Mouse (Mus musculus): Measurements from ENCODE around the gene Fto. TPM values are rescaled to one million over a fixed set of nuclear protein-coding genes. Genes with fewer than 3 reads are reported as not detected.

Fto gene
- total and polyA plus RNA-seq, 3 experiments: 8.4 to 43.2 (median 15.7) TPM

GRCm38 (mm10) chr8:91607091-91607490 lies 293.8 kb downstream of the Fto start:
- in situ Hi-C loops (cut with MboI; ENCODE audit: low pct_ligation_motif_present, low pct_unique_long_range_greater_than_20kb, low sequenced_read_pairs): no loop called here
- no peak overlapping the region for H3K27ac ChIP-seq (ENCODE audit: insufficient read depth, low read depth)
- no peaks in the 10 kb centered on the region for H3K4me1 ChIP-seq (ENCODE audit: control insufficient read depth in 1 of 2, insufficient read depth in 2 of 2)
- peaks cover 0 to 27% of the 10 kb centered on the region in 2 experiments for H3K36me3 ChIP-seq (replicated peaks in 1 of 2; ENCODE audit: control insufficient read depth in 1 of 2, insufficient read depth in 1 of 2, low read length in 1 of 2)
- no peaks in the 10 kb centered on the region for H3K27me3 ChIP-seq (replicated peaks)
- dilution Hi-C loops (cut with MboI; ENCODE audit: extremely low pct_ligation_motif_present, extremely low pct_unique_long_range_greater_than_20kb, low sequenced_read_pairs): no loop called here
- no peak overlapping the region for H3K4me2 ChIP-seq (ENCODE audit: insufficient read depth, low read depth, poor library complexity, severe bottlenecking)
- TF ChIP-seq HCFC1 (IDR thresholded peaks at IDR 0.05; ENCODE audit: low read depth, low read length) (no peak), USF1 (IDR thresholded peaks at IDR 0.05; ENCODE audit: low read depth, low read length) (no peak), POLR2AphosphoS2 (IDR thresholded peaks at IDR 0.05; ENCODE audit: low read depth, low read length) (no peak), PAX5 (IDR thresholded peaks at IDR 0.05; ENCODE audit: low read length) (no peak), TCF12 (IDR thresholded peaks at IDR 0.05; ENCODE audit: low read depth, low read length) (no peak), JUND (conservative IDR thresholded peaks at IDR 0.05; ENCODE audit: low read depth, low read length) (no peak), ELF1 (IDR thresholded peaks at IDR 0.05; ENCODE audit: low read depth, low read length) (no peak), BHLHE40 (IDR thresholded peaks at IDR 0.05; ENCODE audit: low read depth, low read length) (no peak), CHD2 (IDR thresholded peaks at IDR 0.05; ENCODE audit: low read length) (no peak), MAX (IDR thresholded peaks at IDR 0.05; ENCODE audit: low read length) (no peak), NRF1 (IDR thresholded peaks at IDR 0.05; ENCODE audit: low read depth, low read length) (no peak), ZMIZ1 (IDR thresholded peaks at IDR 0.05; ENCODE audit: low read depth, low read length) (no peak), CHD1 (IDR thresholded peaks at IDR 0.05; ENCODE audit: low read depth, low read length) (no peak)
- H3K79me2 ChIP-seq (replicated peaks; ENCODE audit: control insufficient read depth, extremely low read depth, insufficient read depth, poor library complexity, severe bottlenecking): no peaks in the 10 kb centered on the region
- H3K4me3 ChIP-seq (replicated peaks in 1 of 3; ENCODE audit: low read depth in 2 of 3, low read length in 2 of 3, poor library complexity in 1 of 3): no peak overlapping the region
- peaks cover 12% of the 10 kb centered on the region for H3K9me3 ChIP-seq (replicated peaks; ENCODE audit: low read length)
- no peak for DNase-seq (ENCODE audit: extremely low read depth)
- no peak overlapping the region for H3K9ac ChIP-seq (ENCODE audit: insufficient read depth, low read depth)

DNA sequence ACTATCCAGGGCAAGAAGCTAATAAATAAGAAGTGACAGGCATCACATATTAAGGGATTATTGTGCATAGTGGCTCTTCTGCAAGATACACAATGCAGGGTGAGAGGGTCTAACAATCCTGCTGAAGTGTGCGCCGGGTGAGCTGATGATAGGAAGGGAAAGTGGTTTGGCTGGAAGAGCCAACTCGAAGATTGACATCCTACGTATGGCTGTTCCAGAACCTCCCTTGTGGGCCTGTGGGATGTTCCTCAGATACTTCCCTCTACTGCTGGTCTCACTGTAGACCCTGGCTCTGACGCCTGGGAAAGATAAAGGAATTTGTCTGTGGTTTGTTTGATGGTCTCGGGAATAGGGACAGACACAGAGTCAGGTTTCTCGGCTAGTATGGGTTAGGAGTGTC lies 297.9 kb downstream of the Fto start:
- Histone ChIP-seq H3K4me3 (replicated peaks in 1 of 3; ENCODE audit: low read depth in 2 of 3, low read length in 2 of 3, poor library complexity in 1 of 3) (no peak overlapping the region), H3K9ac (ENCODE audit: insufficient read depth, low read depth) (no peak overlapping the region), H3K27ac (ENCODE audit: insufficient read depth, low read depth) (no peak overlapping the region), H3K27me3 (replicated peaks) (no peaks in the 10 kb centered on the region), H3K4me1 (ENCODE audit: control insufficient read depth in 1 of 2, insufficient read depth in 2 of 2) (no peaks in the 10 kb centered on the region), H3K36me3 (replicated peaks in 1 of 2; ENCODE audit: control insufficient read depth in 1 of 2, insufficient read depth in 1 of 2, low read length in 1 of 2) (peaks cover 0 to 23% of the 10 kb centered on the region in 2 experiments), H3K4me2 (ENCODE audit: insufficient read depth, low read depth, poor library complexity, severe bottlenecking) (no peak overlapping the region), H3K9me3 (replicated peaks; ENCODE audit: low read length) (no peaks in the 10 kb centered on the region), H3K79me2 (replicated peaks; ENCODE audit: control insufficient read depth, extremely low read depth, insufficient read depth, poor library complexity, severe bottlenecking) (no peaks in the 10 kb centered on the region)
- in situ Hi-C loops (cut with MboI; ENCODE audit: low pct_ligation_motif_present, low pct_unique_long_range_greater_than_20kb, low sequenced_read_pairs) (no loop called here), dilution Hi-C loops (cut with MboI; ENCODE audit: extremely low pct_ligation_motif_present, extremely low pct_unique_long_range_greater_than_20kb, low sequenced_read_pairs) (no loop called here)
- DNase-seq (ENCODE audit: extremely low read depth): no peak
- TF ChIP-seq POLR2AphosphoS2 (IDR thresholded peaks at IDR 0.05; ENCODE audit: low read depth, low read length) (no peak), CHD2 (IDR thresholded peaks at IDR 0.05; ENCODE audit: low read length) (no peak), PAX5 (IDR thresholded peaks at IDR 0.05; ENCODE audit: low read length) (no peak), SMC3 (IDR thresholded peaks at IDR 0.05; ENCODE audit: low read depth, low read length) (no peak), MYC (IDR thresholded peaks at IDR 0.05; ENCODE audit: low read depth, low read length) (no peak), MAFK (IDR thresholded peaks at IDR 0.05; ENCODE audit: insufficient replicate concordance, low read length) (no peak), NRF1 (IDR thresholded peaks at IDR 0.05; ENCODE audit: low read depth, low read length) (no peak), BHLHE40 (IDR thresholded peaks at IDR 0.05; ENCODE audit: low read depth, low read length) (no peak), USF1 (IDR thresholded peaks at IDR 0.05; ENCODE audit: low read depth, low read length) (no peak), RAD21 (IDR thresholded peaks at IDR 0.05; ENCODE audit: low read depth, low read length) (no peak), POLR2A (IDR thresholded peaks at IDR 0.05; ENCODE audit: low read depth, low read length) (no peak), ZNF384 (IDR thresholded peaks at IDR 0.05; ENCODE audit: low read depth, low read length) (no peak), MAZ (IDR thresholded peaks at IDR 0.05; ENCODE audit: low read depth, low read length) (no peak), E2F4 (IDR thresholded peaks at IDR 0.05; ENCODE audit: insufficient replicate concordance, low read depth, low read length) (no peak), NELFE (IDR thresholded peaks at IDR 0.05; ENCODE audit: low read depth, low read length) (no peak), MAX (IDR thresholded peaks at IDR 0.05; ENCODE audit: low read length) (no peak)

Measured in CH12.LX (cell line).